Mouse (Mus musculus): ENCODE measurements around the gene Fgfr1op.

GRCm38 (mm10) chr17:8225166-8225565 is 59.9 kb downstream of the Fgfr1op start:
- no peak for TF ChIP-seq CTCF (IDR thresholded peaks at IDR 0.05; ENCODE audit: insufficient read depth, low read length)
- no peak for TF ChIP-seq POLR2A (IDR thresholded peaks at IDR 0.05; ENCODE audit: borderline replicate concordance, extremely low read depth, low read depth, low read length)

Data from lung, adult 2 months (tissue).